Mouse (Mus musculus) embryonic facial prominence, embryonic 14.5 days (tissue): ENCODE results near the gene Cbwd1. TPM values are rescaled to one million over a fixed set of nuclear protein-coding genes. Genes with fewer than 3 reads are reported as not detected.

Experiments
- microRNA-seq: library from miRNA; unstranded; fragments of <30 nt; microRNA quantifications from one replicate; pipeline ENCODE4, GENCODE M21; 2016; ENCODE audit warnings: borderline number of aligned reads
- polyA plus RNA-seq: library from polyadenylated mRNA; unstranded; fragments of >200 nt; fragmentation: Nextera tagmentation; extraction: Ambion mirVana; gene quantifications from 2 replicates; pipeline ENCODE4 v1.2.1, GENCODE M21; 2014

The Cbwd1 gene
- polyA plus RNA-seq, 1 experiment from 2014 or later: 20.0 TPM

Small RNAs within 50 kb of the gene (microRNA-seq; reads per million reads assigned to microRNA genes)
- not detected for gene Mir3084-1

Other genes starting within 250 kb of the Cbwd1 start
- gene Pgm5, start 99.8 kb downstream of the Cbwd1 start, polyA plus RNA-seq: 6.8 and 7.3 TPM in 2 replicates
- gene Gm10053, start 85.9 kb downstream of the Cbwd1 start, polyA plus RNA-seq: 229 and 272 TPM in 2 replicates
- gene Foxd4, start 60.4 kb downstream of the Cbwd1 start, polyA plus RNA-seq: not detected in 2 replicates
- gene Dock8, start 37.9 kb upstream of the Cbwd1 start, polyA plus RNA-seq: 4.4 and 5.6 TPM in 2 replicates